ENCODE assay signal across 13 mouse cellular contexts in genomic region chr12:99923131-99923606, GRCm38 (mm10). TPM values are rescaled to one million over a fixed set of nuclear protein-coding genes. Genes with fewer than 3 reads are reported as not detected.
DNase-seq lines count a peak whose midpoint lies in the region; ATAC-seq lines count a peak whose summit lies in the region.
"Had no signal": no experiment of that assay in that cellular context is flagged by ENCODE, and none has a peak within 500 bp of the region (broad histone marks: within the 10 kb centered on the region; RNA-seq: fewer than 3 reads in every experiment).

No protein-coding gene starts in this region.

- no peaks in the 10 kb centered on the region for H3K27me3 ChIP-seq in hindbrain, embryonic 16.5 days (replicated peaks; ENCODE audit: control insufficient read depth, insufficient read depth, low read length)
- H3K27me3 ChIP-seq in neural tube, embryonic 14.5 days (ENCODE audit: control insufficient read depth, insufficient read depth, low read length), result no peaks in the 10 kb centered on the region
- H3K27me3 ChIP-seq: embryonic facial prominence, embryonic 13.5 days; liver, embryonic 13.5 days had no signal

- 17% methylated on average over 5 of the region's 5 CpGs for WGBS in hindbrain, embryonic 16.5 days
- WGBS in neural tube, embryonic 14.5 days, result 9% methylated on average over 5 of the region's 5 CpGs

- peak overlapping the region; percentile 65 for H3K27ac ChIP-seq in hindbrain, embryonic 16.5 days (ENCODE audit: low read depth, low read length)
- peak overlapping the region; percentile 49 for H3K27ac ChIP-seq in neural tube, embryonic 14.5 days (ENCODE audit: low read depth, low read length)
- H3K27ac ChIP-seq: embryonic facial prominence, embryonic 13.5 days; liver, embryonic 13.5 days had no signal

- peaks cover 6% of the 10 kb centered on the region for H3K36me3 ChIP-seq in hindbrain, embryonic 16.5 days (ENCODE audit: control insufficient read depth, insufficient read depth, low read length)
- peaks cover 14% of the 10 kb centered on the region; the same call in 1 of the 2 replicates for H3K36me3 ChIP-seq in neural tube, embryonic 14.5 days (ENCODE audit: control insufficient read depth, insufficient read depth, low read length)

- peak; percentile 27 for DNase-seq in left cerebral cortex, adult 11 months (ENCODE audit: low spot score)
- no peak for DNase-seq in left cerebral cortex, adult 18-20 months (ENCODE audit: low spot score in 2 of 2)
- DNase-seq in embryo, embryonic 9.5 days (ENCODE audit: extremely low spot score), result peak; percentile 11
- DNase-seq in adrenal gland, postnatal 10 days, result no peak
- no peak for DNase-seq in cerebellum, postnatal 10 days
- no peak for DNase-seq in thymus, postnatal 25 days
- DNase-seq: kidney, postnatal 10 days; liver, embryonic 13.5 days had no signal

- H3K4me2 ChIP-seq in hindbrain, embryonic 16.5 days (ENCODE audit: low read length), result no peak overlapping the region
- H3K4me2 ChIP-seq in neural tube, embryonic 14.5 days (ENCODE audit: low read depth, low read length), result no peak overlapping the region
- H3K4me2 ChIP-seq: embryonic facial prominence, embryonic 13.5 days; heart, embryonic 11.5 days; liver, embryonic 13.5 days had no signal

- H3K9ac ChIP-seq in hindbrain, embryonic 16.5 days (ENCODE audit: low read depth, low read length), result no peak overlapping the region
- no peak overlapping the region for H3K9ac ChIP-seq in neural tube, embryonic 14.5 days (replicated peaks; ENCODE audit: low read depth, low read length)
- H3K9ac ChIP-seq: embryonic facial prominence, embryonic 13.5 days; liver, embryonic 13.5 days had no signal

- no peak overlapping the region for H3K4me3 ChIP-seq in hindbrain, embryonic 16.5 days (ENCODE audit: low read length)
- no peak overlapping the region for H3K4me3 ChIP-seq in neural tube, embryonic 14.5 days (ENCODE audit: low read depth, low read length)
- H3K4me3 ChIP-seq: embryonic facial prominence, embryonic 13.5 days; liver, embryonic 13.5 days; myocyte had no signal

- H3K4me1 ChIP-seq in hindbrain, embryonic 16.5 days (ENCODE audit: control insufficient read depth, insufficient read depth, low read depth, low read length), result peaks cover 10% of the 10 kb centered on the region
- 0 out of 2 replicates have a peak, but pooled peaks cover 4% of the 10 kb centered on the region for H3K4me1 ChIP-seq in neural tube, embryonic 14.5 days (ENCODE audit: control insufficient read depth, insufficient read depth, low read length)
- H3K4me1 ChIP-seq: liver, embryonic 13.5 days had no signal

- ATAC-seq in hindbrain, embryonic 16.5 days, result peak; percentile 91
- ATAC-seq in neural tube, embryonic 14.5 days (ENCODE audit: low read depth), result peak; percentile 81; the same call in 1 of the 2 replicates

- H3K9me3 ChIP-seq in hindbrain, embryonic 16.5 days (ENCODE audit: control insufficient read depth, low read length), result no peaks in the 10 kb centered on the region
- no peaks in the 10 kb centered on the region for H3K9me3 ChIP-seq in neural tube, embryonic 14.5 days (ENCODE audit: control insufficient read depth, low read length)
- H3K9me3 ChIP-seq: embryonic facial prominence, embryonic 13.5 days; liver, embryonic 13.5 days had no signal

RNA-seq across cellular contexts. Expression of gene Tdp1, which starts 38.9 kb away (rescaled TPM):
- total RNA-seq in left cerebral cortex, adult 18-20 months (2021), result 10 to 100 TPM; 22.6 to 23.6 TPM
- 46.7 and 49.2 TPM in 2 replicates for polyA plus RNA-seq in hindbrain, embryonic 16.5 days (2015; fragmentation: Nextera tagmentation; extraction: Ambion mirVana)
- polyA plus RNA-seq in neural tube, embryonic 14.5 days (2014; fragmentation: Nextera tagmentation; extraction: Ambion mirVana), result 42.8 and 48.0 TPM in 2 replicates
- 10 to 100 TPM; 11.9 to 19.9 TPM for total RNA-seq in adrenal gland, postnatal 10 days (2021)

RNA-seq across cellular contexts. Expression of gene Efcab11, which starts 38.9 kb away (rescaled TPM):
- total RNA-seq in left cerebral cortex, adult 18-20 months (2021), result under 1 TPM; 0.26 to 0.42 TPM
- polyA plus RNA-seq in hindbrain, embryonic 16.5 days (2015; fragmentation: Nextera tagmentation; extraction: Ambion mirVana), result 4.8 and 4.9 TPM in 2 replicates
- 2.2 and 3.6 TPM in 2 replicates for polyA plus RNA-seq in neural tube, embryonic 14.5 days (2014; fragmentation: Nextera tagmentation; extraction: Ambion mirVana)
- 1 to 10 TPM; 1.4 to 2.1 TPM for total RNA-seq in adrenal gland, postnatal 10 days (2021)

RNA-seq across cellular contexts. Expression of gene Kcnk13, which starts 41.1 kb away (rescaled TPM):
- 10 to 100 TPM in 1 of 2 experiments, 1 to 10 TPM in 1; 8.3 to 10.4 TPM for total RNA-seq in left cerebral cortex, adult 18-20 months (2021)
- polyA plus RNA-seq in hindbrain, embryonic 16.5 days (2015; fragmentation: Nextera tagmentation; extraction: Ambion mirVana), result 1.1 and 1.5 TPM in 2 replicates
- 0.40 and 0.55 TPM in 2 replicates for polyA plus RNA-seq in neural tube, embryonic 14.5 days (2014; fragmentation: Nextera tagmentation; extraction: Ambion mirVana)
- 1 to 10 TPM in 1 of 2 experiments, under 1 TPM in 1; 0.78 to 1.3 TPM for total RNA-seq in adrenal gland, postnatal 10 days (2021)

Comparison
In these comparisons a context has a peak if more than half of its experiments do, and no peak if none do; other contexts are left out.
1. DNase-seq: peak in left cerebral cortex, adult 11 months (single experiment) and embryo, embryonic 9.5 days (single experiment); none in left cerebral cortex, adult 18-20 months (0 of 2), adrenal gland, postnatal 10 days (single experiment), cerebellum, postnatal 10 days (0 of 2) and thymus, postnatal 25 days (single experiment).
2. RNA of gene Kcnk13, which starts 41.1 kb away (total RNA-seq): 8.3 to 10.4 TPM in left cerebral cortex, adult 18-20 months; 0.78 to 1.3 TPM in adrenal gland, postnatal 10 days; every median in the first group is over 4 times any median in the second.